Mouse (Mus musculus) kidney, adult 2 months (tissue): Measurements from ENCODE around the gene Pecr. TPM values are rescaled to one million over a fixed set of nuclear protein-coding genes. Genes with fewer than 3 reads are reported as not detected.
"Not testable (repeated sequence)": the region's sequence is repeated elsewhere in the genome, so short reads cannot be mapped to it uniquely, and the experiment has no call there.

Experiments used
- DNase-seq: peaks from one replicate; pipeline ENCODE4 v3.0.0; 2021
- H3K27ac ChIP-seq: fragments of 200-500 bp; 2 replicates; pipeline ENCODE4 v1.5.1; 2012; ENCODE audit warnings: low read depth, low read length, control low read depth, inconsistent platforms; ENCODE audit not compliant: insufficient read depth
- H3K27me3 ChIP-seq: fragments of 200-500 bp; replicated peaks from 2 replicates; pipeline ENCODE4 v1.6.1; 2012; ENCODE audit warnings: mild to moderate bottlenecking, moderate library complexity, low read length, inconsistent platforms; ENCODE audit not compliant: control insufficient read depth, insufficient read depth
- H3K36me3 ChIP-seq: fragments of 200-500 bp; 2 replicates; pipeline ENCODE4 v1.6.1; 2012; ENCODE audit warnings: mild to moderate bottlenecking, moderate library complexity, low read length, inconsistent platforms; ENCODE audit not compliant: control insufficient read depth, insufficient read depth
- H3K4me1 ChIP-seq: fragments of 200-500 bp; 2 replicates; pipeline ENCODE4 v1.6.1; 2011; ENCODE audit warnings: low read length; ENCODE audit not compliant: control insufficient read depth, insufficient read depth
- H3K4me3 ChIP-seq: fragments of 200-500 bp; 2 replicates; pipeline ENCODE4 v1.5.1; 2011; ENCODE audit warnings: mild to moderate bottlenecking, low read depth, low read length, control low read depth; ENCODE audit not compliant: insufficient read depth
- CTCF ChIP-seq: fragments of 200-500 bp; conservative IDR thresholded peaks from 2 replicates; pipeline ENCODE4 v1.5.1; 2011; ENCODE audit warnings: low read depth, mild to moderate bottlenecking, control low read depth, low read length, moderate library complexity, mixed read lengths; ENCODE audit not compliant: insufficient read depth, insufficient read length
- POLR2A ChIP-seq: fragments of 200-500 bp; IDR thresholded peaks from one replicate; pipeline ENCODE4 v1.6.1; 2011; ENCODE audit warnings: low read depth, low read length, control low read depth
- WGBS: fragments of 180-500 bp; shearing (Covaris S2); methylation state at CpG from one replicate; pipeline ENCODE4 v1.1.7; 2018; 5-methylcytosine and 5-hydroxymethylcytosine counted together
- polyA plus RNA-seq: library from polyadenylated mRNA; depleted of rRNA; stranded (reverse); fragments of >200 nt; gene quantifications from 2 replicates; pipeline ENCODE4 v1.2.3, GENCODE M21; 2012

Gene Pecr
- polyA plus RNA-seq, 1 experiment = 254 TPM

GRCm38 (mm10) chr1:72244317-72245036 lies 39.6 kb downstream of the Pecr start:
- no peak for DNase-seq
- Histone ChIP-seq H3K27ac (no peak overlapping the region), H3K4me1 (no peaks in the 10 kb centered on the region; the same call in 1 of the 2 replicates), H3K27me3 (no peaks in the 10 kb centered on the region), H3K4me3 (no peak overlapping the region), H3K36me3 (no peaks in the 10 kb centered on the region)
- WGBS = 5% methylated on average over 12 of the region's 12 CpGs
- no peak for TF ChIP-seq CTCF
- TF ChIP-seq POLR2A = no peak

- DNase-seq = peak; percentile 98
- Histone ChIP-seq H3K4me3 (peak overlapping the region; percentile 90), H3K36me3 (no peaks in the 10 kb centered on the region), H3K4me1 (no peaks in the 10 kb centered on the region; the same call in 1 of the 2 replicates), H3K27me3 (no peaks in the 10 kb centered on the region), H3K27ac (peak overlapping the region; percentile 100)
- TF ChIP-seq CTCF (no peak), POLR2A (peak; percentile 89)
- WGBS = under 1% methylated on average over 47 of the region's 47 CpGs
These were observed 40.3 kb downstream of the Pecr start for GRCm38 (mm10) chr1:72243656-72244316.

GRCm38 (mm10) chr1:72242581-72243143 lies 41.5 kb downstream of the Pecr start:
- Histone ChIP-seq H3K27me3 (no peaks in the 10 kb centered on the region), H3K4me3 (no peak overlapping the region), H3K27ac (no peak overlapping the region), H3K4me1 (no peaks in the 10 kb centered on the region; the same call in 1 of the 2 replicates), H3K36me3 (no peaks in the 10 kb centered on the region)
- DNase-seq = no peak
- no peak for TF ChIP-seq CTCF
- TF ChIP-seq POLR2A = no peak
- WGBS = 95% methylated on average over 5 of the region's 5 CpGs

- not testable (repeated sequence) for H3K4me1 ChIP-seq
- 88% methylated on average over 3 of the region's 3 CpGs for WGBS
These were observed 45.0 kb downstream of the Pecr start for GRCm38 (mm10) chr1:72239113-72239512.

GRCm38 (mm10) chr1:72238016-72238580 lies 46.0 kb downstream of the Pecr start:
- Histone ChIP-seq H3K36me3 (no peaks in the 10 kb centered on the region), H3K27me3 (no peaks in the 10 kb centered on the region), H3K4me1 (no peaks in the 10 kb centered on the region), H3K4me3 (no peak overlapping the region), H3K27ac (no peak overlapping the region)
- no peak for DNase-seq
- WGBS = 74% methylated on average over 10 of the region's 10 CpGs
- TF ChIP-seq POLR2A (no peak), CTCF (no peak)

More at GRCm38 (mm10) chr1:72239113-72239512, 45.0 kb downstream of the Pecr start:
- not testable (repeated sequence) for H3K27me3 ChIP-seq, H3K4me3 ChIP-seq, H3K27ac ChIP-seq, DNase-seq, H3K36me3 ChIP-seq

- H3K4me3 ChIP-seq = no peak overlapping the region
- peak; percentile 69 for DNase-seq
- H3K27ac ChIP-seq = no peak overlapping the region
- H3K36me3 ChIP-seq = no peaks in the 10 kb centered on the region
- no peaks in the 10 kb centered on the region; the same call in 1 of the 2 replicates for H3K4me1 ChIP-seq
- TF ChIP-seq POLR2A (no peak), CTCF (no peak)
- H3K27me3 ChIP-seq = no peaks in the 10 kb centered on the region
- 9% methylated on average over 13 of the region's 13 CpGs for WGBS
These were observed 46.9 kb downstream of the Pecr start for GRCm38 (mm10) chr1:72237007-72237775.

GRCm38 (mm10) chr1:72236363-72237006 lies 47.6 kb downstream of the Pecr start:
- peak overlapping the region; percentile 60 for H3K4me3 ChIP-seq
- DNase-seq = peak; percentile 80
- not testable (repeated sequence) for H3K27ac ChIP-seq, H3K36me3 ChIP-seq, H3K4me1 ChIP-seq, H3K27me3 ChIP-seq
- under 1% methylated on average over 37 of the region's 50 CpGs for WGBS
- peak; percentile 28 for TF ChIP-seq POLR2A
